Mouse (Mus musculus) embryonic facial prominence, embryonic 12.5 days (tissue): ENCODE results near the gene Olfr243. TPM values are rescaled to one million over a fixed set of nuclear protein-coding genes. Genes with fewer than 3 reads are reported as not detected.
"Not testable (repeated sequence)": the region's sequence is repeated elsewhere in the genome, so short reads cannot be mapped to it uniquely, and the experiment has no call there.

Experiments used
- ATAC-seq: fragments of 200-750 bp; cut with Nextera tagmentation; 2 replicates; pipeline ENCODE4 v1.8.0; 2017; ENCODE audit not compliant: insufficient number of reproducible peaks, insufficient read depth, low FRiP score, low TSS enrichment
- H3K27ac ChIP-seq: fragments of 300-500 bp; sonication (generic); 2 replicates; pipeline ENCODE4 v1.5.1; 2016; ENCODE audit warnings: mild to moderate bottlenecking
- H3K27me3 ChIP-seq: fragments of 300-500 bp; sonication (generic); 2 replicates; pipeline ENCODE4 v1.6.1; 2016; ENCODE audit warnings: mild to moderate bottlenecking, moderate library complexity
- H3K36me3 ChIP-seq: fragments of 300-500 bp; sonication (generic); 2 replicates; pipeline ENCODE4 v1.6.1; 2016; ENCODE audit warnings: mild to moderate bottlenecking
- H3K4me1 ChIP-seq: fragments of 300-500 bp; sonication (generic); 2 replicates; pipeline ENCODE4 v1.6.1; 2016
- H3K4me2 ChIP-seq: fragments of 300-500 bp; sonication (generic); replicated peaks from 2 replicates; pipeline ENCODE4 v1.6.1; 2016; ENCODE audit warnings: mild to moderate bottlenecking, moderate library complexity
- H3K4me3 ChIP-seq: fragments of 300-500 bp; sonication (generic); 2 replicates; pipeline ENCODE4 v1.5.1; 2016; ENCODE audit warnings: mild to moderate bottlenecking
- H3K9ac ChIP-seq: fragments of 300-500 bp; sonication (generic); 2 replicates; pipeline ENCODE4 v1.6.1; 2016; ENCODE audit warnings: mild to moderate bottlenecking, moderate library complexity
- H3K9me3 ChIP-seq: fragments of 300-500 bp; sonication (generic); 2 replicates; pipeline ENCODE4 v1.6.1; 2016; ENCODE audit warnings: mild to moderate bottlenecking, moderate library complexity
- WGBS: fragments of 180-500 bp; shearing (Covaris S2); methylation state at CpG from one replicate; pipeline ENCODE4 v1.1.7; 2016; 5-methylcytosine and 5-hydroxymethylcytosine counted together
- polyA plus RNA-seq: library from polyadenylated mRNA; unstranded; fragments of >200 nt; fragmentation: Nextera tagmentation; extraction: Ambion mirVana; gene quantifications from 2 replicates; pipeline ENCODE4 v1.2.1, GENCODE M21; 2016

The Olfr243 gene
- polyA plus RNA-seq, result not detected in 2 replicates

DNA sequence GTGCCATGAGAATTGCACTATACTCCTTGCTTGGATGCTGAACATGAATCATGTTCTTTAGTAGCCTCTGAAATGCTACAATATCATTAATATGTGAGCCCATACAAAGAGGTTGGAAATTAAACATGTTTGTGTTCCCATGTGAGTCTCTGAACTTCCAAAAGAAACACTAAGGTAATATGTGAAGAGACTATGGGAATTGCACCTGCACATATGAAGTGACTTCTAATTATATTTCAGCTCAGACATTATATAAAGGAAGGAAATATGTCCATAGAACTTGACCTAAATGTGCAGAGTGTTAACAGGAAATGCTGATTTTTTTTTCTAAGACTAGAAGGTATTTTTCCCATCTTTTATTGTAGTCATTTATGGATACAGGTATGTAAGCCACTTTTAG is at the start of gene Olfr243:
TSS of gene Olfr243 (plus strand) at position 301 of the 400 bp plus-strand sequence.
- H3K27ac ChIP-seq, result no peak within 1 kb of the TSS
- no peak within 1 kb of the TSS for H3K4me3 ChIP-seq
- H3K4me2 ChIP-seq, result no peak within 1 kb of the TSS
- H3K4me1 ChIP-seq, result no peaks in the 10 kb centered on the region
- H3K27me3 ChIP-seq, result no peaks in the 10 kb centered on the region
- no peaks in the 10 kb centered on the region for H3K9me3 ChIP-seq
- H3K9ac ChIP-seq, result no peak within 1 kb of the TSS
- no peak for ATAC-seq
- H3K36me3 ChIP-seq, result no peaks in the 10 kb centered on the region

DNA sequence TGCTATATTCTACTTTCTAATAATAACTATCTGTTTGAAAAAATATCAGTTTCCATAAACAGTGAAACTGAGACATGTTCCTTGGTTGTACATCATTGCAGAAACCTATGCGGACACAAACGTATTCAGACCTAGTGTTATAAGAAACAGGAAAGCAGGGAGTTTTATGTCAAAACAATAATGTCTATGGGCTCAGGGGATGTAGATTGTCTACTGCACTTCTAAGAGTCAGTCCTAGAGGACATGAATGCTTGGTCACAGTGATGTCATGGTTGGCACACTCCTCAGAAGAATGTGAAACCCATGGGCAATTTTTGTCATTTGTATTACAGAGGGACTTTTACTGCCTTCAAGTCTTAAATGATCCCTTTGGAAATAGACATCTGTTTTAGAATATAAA is 43.4 kb upstream of the Olfr243 start, which contains the start of gene Olfr624:
TSS of gene Olfr624 (minus strand) at position 101 of the 400 bp plus-strand sequence.
- H3K9me3 ChIP-seq, result no peaks in the 10 kb centered on the region

DNA sequence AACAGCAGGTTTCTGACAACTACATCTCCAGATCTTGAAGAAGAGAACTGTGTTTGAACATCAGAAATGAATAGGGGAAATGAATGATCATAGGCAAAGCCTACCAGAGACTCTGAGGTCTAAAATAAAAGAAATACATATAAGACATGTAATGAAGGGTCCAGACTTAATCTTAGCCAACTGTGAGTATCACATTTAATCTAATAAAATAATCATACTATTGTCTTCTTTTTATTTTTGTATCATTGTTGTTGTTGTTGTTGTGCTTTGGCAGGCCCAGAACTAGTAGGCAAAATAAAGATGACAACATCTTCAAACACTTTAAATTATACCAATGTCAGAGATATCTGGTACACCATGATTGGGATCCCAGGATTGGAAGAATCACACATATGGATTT is 32.1 kb upstream of the Olfr243 start, which contains the start of gene Olfr625-ps1:
TSS of gene Olfr625-ps1 (plus strand) at position 301 of the 400 bp plus-strand sequence.
- H3K4me1 ChIP-seq, result no peaks in the 10 kb centered on the region
- H3K9me3 ChIP-seq, result no peaks in the 10 kb centered on the region
- H3K4me2 ChIP-seq, result no peak within 1 kb of the TSS
- H3K4me3 ChIP-seq, result no peak within 1 kb of the TSS
- H3K27ac ChIP-seq, result no peak within 1 kb of the TSS
- no peak within 1 kb of the TSS for H3K9ac ChIP-seq
- ATAC-seq, result no peak
- H3K36me3 ChIP-seq, result no peaks in the 10 kb centered on the region
- H3K27me3 ChIP-seq, result no peaks in the 10 kb centered on the region

More for the DNA sequence above, 43.4 kb upstream of the Olfr243 start, which contains the start of gene Olfr624:
- Histone ChIP-seq H3K9ac (no peak within 1 kb of the TSS), H3K4me2 (no peak within 1 kb of the TSS), H3K4me3 (no peak within 1 kb of the TSS), H3K27ac (no peak within 1 kb of the TSS), H3K4me1 (no peaks in the 10 kb centered on the region), H3K36me3 (no peaks in the 10 kb centered on the region), H3K27me3 (no peaks in the 10 kb centered on the region)
- ATAC-seq, result no peak
- 88% methylated on average over 2 of the region's 2 CpGs for WGBS

GRCm38 (mm10) chr7:103699469-103699868 is 15.0 kb upstream of the Olfr243 start:
- no peak overlapping the region for H3K4me3 ChIP-seq
- no peaks in the 10 kb centered on the region for H3K36me3 ChIP-seq
- 93% methylated on average over 4 of the region's 4 CpGs for WGBS
- H3K4me2 ChIP-seq, result no peak overlapping the region
- ATAC-seq, result no peak
- H3K9me3 ChIP-seq, result no peaks in the 10 kb centered on the region
- no peaks in the 10 kb centered on the region for H3K4me1 ChIP-seq
- no peak overlapping the region for H3K27ac ChIP-seq
- H3K27me3 ChIP-seq, result no peaks in the 10 kb centered on the region
- no peak overlapping the region for H3K9ac ChIP-seq

DNA sequence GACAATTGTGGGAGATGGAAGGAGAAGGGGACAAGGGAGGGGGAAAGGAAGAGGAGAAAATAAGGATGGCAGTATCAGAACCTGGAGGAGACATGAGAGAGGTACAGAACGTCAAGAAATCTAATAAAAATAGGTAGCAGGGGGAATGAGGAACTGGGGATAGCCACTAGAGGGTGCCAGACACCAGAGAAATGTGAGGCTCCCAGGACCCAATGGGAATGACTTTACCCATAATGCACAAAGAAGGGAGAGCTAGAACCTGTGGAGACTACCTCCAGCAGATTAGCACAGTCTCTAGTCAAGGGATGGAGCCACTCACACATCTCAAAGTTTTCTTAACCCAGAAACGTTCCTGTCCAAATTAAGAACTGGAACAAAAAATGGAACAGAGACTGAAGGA is 2.4 kb upstream of the Olfr243 start:
- H3K4me2 ChIP-seq, result no peak overlapping the region
- no peak overlapping the region for H3K9ac ChIP-seq
- ATAC-seq, result no peak
- H3K4me3 ChIP-seq, result no peak overlapping the region
- H3K27me3 ChIP-seq, result no peaks in the 10 kb centered on the region
- H3K36me3 ChIP-seq, result no peaks in the 10 kb centered on the region
- no peaks in the 10 kb centered on the region for H3K9me3 ChIP-seq
- H3K4me1 ChIP-seq, result no peaks in the 10 kb centered on the region
- 26% methylated on average over 2 of the region's 2 CpGs for WGBS
- H3K27ac ChIP-seq, result no peak overlapping the region

GRCm38 (mm10) chr7:103716398-103716797 is 1.9 kb downstream of the Olfr243 start:
- not testable (repeated sequence) for H3K27me3 ChIP-seq, H3K4me1 ChIP-seq, H3K9ac ChIP-seq, H3K27ac ChIP-seq, ATAC-seq, H3K4me2 ChIP-seq, H3K36me3 ChIP-seq, H3K4me3 ChIP-seq, H3K9me3 ChIP-seq
- WGBS, result 100% methylated on average over 1 of the region's 1 CpGs

GRCm38 (mm10) chr7:103730074-103730473 is 15.6 kb downstream of the Olfr243 start, which contains the start of gene Olfr628:
TSS of gene Olfr628 (plus strand) at chr7:103730374.
- Histone ChIP-seq H3K4me2 (no peak within 1 kb of the TSS), H3K36me3 (no peaks in the 10 kb centered on the region), H3K4me1 (no peaks in the 10 kb centered on the region), H3K27ac (no peak within 1 kb of the TSS), H3K27me3 (no peaks in the 10 kb centered on the region), H3K9me3 (no peaks in the 10 kb centered on the region), H3K4me3 (no peak within 1 kb of the TSS), H3K9ac (no peak within 1 kb of the TSS)
- 76% methylated on average over 1 of the region's 1 CpGs for WGBS
- no peak for ATAC-seq

GRCm38 (mm10) chr7:103744843-103745242 is 30.4 kb downstream of the Olfr243 start, which contains the start of gene Olfr629:
TSS of gene Olfr629 (minus strand) at chr7:103744943.
- ATAC-seq, result no peak
- Histone ChIP-seq H3K36me3 (no peaks in the 10 kb centered on the region), H3K9me3 (no peaks in the 10 kb centered on the region), H3K27ac (no peak within 1 kb of the TSS), H3K9ac (no peak within 1 kb of the TSS), H3K4me1 (no peaks in the 10 kb centered on the region), H3K27me3 (no peaks in the 10 kb centered on the region), H3K4me2 (no peak within 1 kb of the TSS), H3K4me3 (no peak within 1 kb of the TSS)
- 75% methylated on average over 2 of the region's 2 CpGs for WGBS

DNA sequence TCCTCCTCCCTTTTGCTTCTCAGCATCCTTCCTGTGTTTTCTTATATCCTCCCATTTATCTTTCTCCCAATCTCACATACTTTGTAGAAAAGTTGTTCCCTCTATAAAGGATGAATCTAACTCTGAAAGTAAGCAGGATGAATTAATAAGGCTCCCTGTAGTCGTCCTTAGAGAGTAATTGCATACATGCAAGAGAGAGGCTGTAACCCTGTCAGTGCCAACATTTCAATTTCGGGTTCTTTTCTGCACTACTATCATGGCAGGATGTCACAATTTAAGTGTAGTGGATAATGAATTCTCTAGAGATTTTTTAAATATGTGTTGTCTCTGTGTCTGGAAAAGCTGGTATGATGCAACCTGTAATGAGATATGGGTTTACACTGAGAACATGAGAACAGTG is 42.8 kb downstream of the Olfr243 start, which contains the start of gene Olfr630:
TSS of gene Olfr630 (minus strand) at position 101 of the 400 bp plus-strand sequence.
- no peaks in the 10 kb centered on the region for H3K4me1 ChIP-seq
- H3K4me2 ChIP-seq, result no peak within 1 kb of the TSS
- no peak within 1 kb of the TSS for H3K27ac ChIP-seq
- H3K27me3 ChIP-seq, result no peaks in the 10 kb centered on the region
- ATAC-seq, result no peak
- H3K36me3 ChIP-seq, result no peaks in the 10 kb centered on the region
- no peaks in the 10 kb centered on the region for H3K9me3 ChIP-seq
- no peak within 1 kb of the TSS for H3K4me3 ChIP-seq
- 46% methylated on average over 2 of the region's 2 CpGs for WGBS
- H3K9ac ChIP-seq, result no peak within 1 kb of the TSS

- H3K4me3 ChIP-seq, H3K27me3 ChIP-seq, H3K27ac ChIP-seq, H3K9me3 ChIP-seq, H3K36me3 ChIP-seq, H3K9ac ChIP-seq, H3K4me1 ChIP-seq, H3K4me2 ChIP-seq, ATAC-seq: not testable (repeated sequence)
- 88% methylated on average over 6 of the region's 6 CpGs for WGBS
These were observed 47.7 kb downstream of the Olfr243 start for GRCm38 (mm10) chr7:103762212-103762611.

DNA sequence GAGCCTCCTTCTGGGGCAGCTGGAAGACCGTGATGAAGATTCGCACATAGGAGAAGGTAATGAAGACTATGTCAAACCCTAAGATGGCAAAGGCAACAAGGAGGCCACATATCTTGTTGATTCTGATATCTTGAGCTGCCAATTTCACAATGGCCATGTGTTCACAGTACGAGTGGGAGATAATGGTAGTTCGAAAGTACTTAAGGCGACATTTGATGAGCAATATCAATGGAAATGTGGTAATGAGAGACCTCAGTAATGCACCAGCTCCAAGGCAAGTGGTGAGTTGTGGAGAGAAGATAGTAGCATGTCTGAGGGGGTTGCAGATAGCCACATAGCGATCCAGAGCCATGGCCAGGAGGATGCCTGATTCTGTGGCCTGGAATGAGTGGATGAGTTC is 53.2 kb downstream of the Olfr243 start:
- WGBS, result 83% methylated on average over 6 of the region's 6 CpGs
- not testable (repeated sequence) for H3K4me3 ChIP-seq, H3K4me2 ChIP-seq, H3K9ac ChIP-seq, H3K4me1 ChIP-seq, H3K36me3 ChIP-seq, H3K9me3 ChIP-seq, ATAC-seq, H3K27me3 ChIP-seq, H3K27ac ChIP-seq
